Mouse (Mus musculus) liver, adult 2 months (tissue): Measurements from ENCODE around the gene Eif5a2. TPM values are rescaled to one million over a fixed set of nuclear protein-coding genes. Genes with fewer than 3 reads are reported as not detected.

Source experiments
- DNase-seq: peaks from one replicate; pipeline ENCODE4 v3.0.0-alpha.2; 2011; ENCODE audit warnings: low read depth, low spot score; ENCODE audit errors: extremely low read depth
- H3K27ac ChIP-seq: fragments of 200-500 bp; replicated peaks from 2 replicates; pipeline ENCODE4 v1.5.1; 2012; ENCODE audit warnings: low read depth, mild to moderate bottlenecking, control low read depth, inconsistent platforms, low read length; ENCODE audit not compliant: insufficient read depth
- H3K27me3 ChIP-seq: fragments of 200-500 bp; 2 replicates; pipeline ENCODE4 v1.6.1; 2012; ENCODE audit warnings: mild to moderate bottlenecking, moderate library complexity, low read length, inconsistent platforms; ENCODE audit not compliant: control insufficient read depth, insufficient read depth
- H3K36me3 ChIP-seq: fragments of 200-500 bp; 2 replicates; pipeline ENCODE4 v1.6.1; 2012; ENCODE audit warnings: low read length, inconsistent platforms; ENCODE audit not compliant: control insufficient read depth, insufficient read depth
- H3K4me1 ChIP-seq: fragments of 200-500 bp; 2 replicates; pipeline ENCODE4 v1.6.1; 2011; ENCODE audit warnings: low read length; ENCODE audit not compliant: control insufficient read depth, insufficient read depth
- H3K4me3 ChIP-seq: fragments of 200-500 bp; 2 replicates; pipeline ENCODE4 v1.5.1; 2011; ENCODE audit warnings: low read depth, mild to moderate bottlenecking, control low read depth, low read length, moderate library complexity; ENCODE audit not compliant: insufficient read depth
- H3K79me2 ChIP-seq: fragments of 200-500 bp; 2 replicates; pipeline ENCODE4 v1.6.1; 2012; ENCODE audit warnings: inconsistent platforms, mild to moderate bottlenecking, low read length, moderate library complexity; ENCODE audit not compliant: control insufficient read depth, insufficient read depth
- H3K9ac ChIP-seq: fragments of 200-500 bp; 2 replicates; pipeline ENCODE4 v1.6.1; 2012; ENCODE audit warnings: low read depth, mild to moderate bottlenecking, control low read depth, inconsistent platforms, low read length
- CTCF ChIP-seq: fragments of 200-500 bp; IDR thresholded peaks from 2 replicates; pipeline ENCODE4 v1.5.1; 2011; ENCODE audit warnings: low read depth, low read length, control low read depth
- POLR2A ChIP-seq: fragments of 200-500 bp; IDR thresholded peaks from 2 replicates; pipeline ENCODE4 v1.6.1; 2011; ENCODE audit warnings: low read length, control low read depth; ENCODE audit not compliant: insufficient read depth; ENCODE audit errors: extremely low read depth
- WGBS: fragments of 180-500 bp; shearing (Covaris S2); methylation state at CpG from one replicate; pipeline ENCODE4 v1.1.7; 2018; 5-methylcytosine and 5-hydroxymethylcytosine counted together
- polyA plus RNA-seq: library from polyadenylated mRNA; depleted of rRNA; stranded (reverse); fragments of >200 nt; gene quantifications from 2 replicates; pipeline ENCODE4 v1.2.3, GENCODE M21; 2012
- total RNA-seq: library from RNA; depleted of rRNA; stranded (reverse); fragments of >200 nt; gene quantifications from 2 replicates; pipeline ENCODE4 v1.2.3, GENCODE M21; 2014

Eif5a2 gene
- total and polyA plus RNA-seq, 2 experiments, result 0.09 to 0.46 TPM

- no peaks in the 10 kb centered on the region for H3K4me1 ChIP-seq
- WGBS, result 87% methylated on average over 7 of the region's 7 CpGs
- no peaks in the 10 kb centered on the region for H3K27me3 ChIP-seq
- DNase-seq, result no peak
- H3K36me3 ChIP-seq, result no peaks in the 10 kb centered on the region
- no peak overlapping the region for H3K4me3 ChIP-seq
- H3K9ac ChIP-seq, result no peak overlapping the region
- no peak overlapping the region for H3K27ac ChIP-seq
- TF ChIP-seq POLR2A (no peak), CTCF (no peak)
- H3K79me2 ChIP-seq, result no peaks in the 10 kb centered on the region
These were observed 5.7 kb upstream of the Eif5a2 start for GRCm38 (mm10) chr3:28775361-28775760.

DNA sequence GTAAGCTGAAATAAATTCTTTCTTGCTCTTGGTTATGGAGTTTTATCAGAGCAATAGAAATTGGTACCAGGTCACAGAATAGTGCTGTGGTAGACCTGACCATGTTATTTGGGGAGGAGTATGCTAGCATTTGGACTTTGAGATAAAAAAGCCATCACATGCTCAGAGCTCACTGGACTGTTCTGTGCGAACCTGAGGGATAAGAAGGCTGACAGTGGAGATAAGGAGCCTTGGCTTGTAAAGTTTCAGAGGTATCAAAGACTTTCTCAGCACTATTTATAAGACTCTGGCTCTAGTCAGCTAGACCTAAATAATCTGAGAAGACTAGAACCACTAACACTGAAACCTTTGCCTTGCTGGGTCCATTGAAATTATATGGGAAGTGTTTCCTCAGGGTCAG is 5.1 kb upstream of the Eif5a2 start:
- H3K4me3 ChIP-seq, result no peak overlapping the region
- DNase-seq, result no peak
- H3K79me2 ChIP-seq, result no peaks in the 10 kb centered on the region
- TF ChIP-seq CTCF (no peak), POLR2A (no peak)
- no peak overlapping the region for H3K27ac ChIP-seq
- no peaks in the 10 kb centered on the region for H3K36me3 ChIP-seq
- H3K27me3 ChIP-seq, result no peaks in the 10 kb centered on the region
- H3K4me1 ChIP-seq, result no peaks in the 10 kb centered on the region
- no peak overlapping the region for H3K9ac ChIP-seq
- WGBS, result 81% methylated on average over 1 of the region's 1 CpGs

- Histone ChIP-seq H3K27me3 (peaks cover 1% of the 10 kb centered on the region), H3K27ac (no peak overlapping the region), H3K9ac (no peak overlapping the region), H3K79me2 (no peaks in the 10 kb centered on the region), H3K36me3 (no peaks in the 10 kb centered on the region), H3K4me1 (peaks cover 2% of the 10 kb centered on the region; the same call in 1 of the 2 replicates), H3K4me3 (no peak overlapping the region)
- TF ChIP-seq POLR2A, result no peak
- TF ChIP-seq CTCF, result no peak
- 83% methylated on average over 1 of the region's 1 CpGs for WGBS
- DNase-seq, result no peak
These were observed 4.6 kb upstream of the Eif5a2 start for GRCm38 (mm10) chr3:28776491-28776890.

DNA sequence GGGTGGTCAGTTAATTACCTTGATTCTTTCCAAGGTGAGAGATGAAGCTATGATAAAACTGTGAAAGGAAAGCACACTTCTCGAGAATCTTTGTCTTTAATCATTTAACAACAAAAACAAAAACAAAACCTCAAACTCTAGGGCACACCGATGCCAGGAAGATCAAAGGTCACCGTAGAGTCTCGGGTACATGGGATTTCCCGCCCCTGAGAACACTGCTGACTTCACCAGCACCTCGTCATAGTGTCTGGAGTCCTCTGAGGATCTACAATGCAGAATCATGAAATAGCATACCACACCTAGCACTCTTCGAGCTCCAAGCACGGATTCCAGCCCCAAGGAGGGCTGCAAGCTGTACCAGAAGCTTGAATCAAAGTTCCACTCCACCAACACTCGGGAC is 565 bp upstream of the Eif5a2 start:
- no peak for DNase-seq
- no peak overlapping the region for H3K27ac ChIP-seq
- H3K4me3 ChIP-seq, result no peak overlapping the region
- H3K9ac ChIP-seq, result no peak overlapping the region
- no peaks in the 10 kb centered on the region for H3K79me2 ChIP-seq
- H3K36me3 ChIP-seq, result no peaks in the 10 kb centered on the region
- peaks cover 5% of the 10 kb centered on the region; the same call in 1 of the 2 replicates for H3K4me1 ChIP-seq
- no peak for TF ChIP-seq CTCF
- TF ChIP-seq POLR2A, result no peak
- 69% methylated on average over 9 of the region's 9 CpGs for WGBS
- H3K27me3 ChIP-seq, result peaks cover 7% of the 10 kb centered on the region

DNA sequence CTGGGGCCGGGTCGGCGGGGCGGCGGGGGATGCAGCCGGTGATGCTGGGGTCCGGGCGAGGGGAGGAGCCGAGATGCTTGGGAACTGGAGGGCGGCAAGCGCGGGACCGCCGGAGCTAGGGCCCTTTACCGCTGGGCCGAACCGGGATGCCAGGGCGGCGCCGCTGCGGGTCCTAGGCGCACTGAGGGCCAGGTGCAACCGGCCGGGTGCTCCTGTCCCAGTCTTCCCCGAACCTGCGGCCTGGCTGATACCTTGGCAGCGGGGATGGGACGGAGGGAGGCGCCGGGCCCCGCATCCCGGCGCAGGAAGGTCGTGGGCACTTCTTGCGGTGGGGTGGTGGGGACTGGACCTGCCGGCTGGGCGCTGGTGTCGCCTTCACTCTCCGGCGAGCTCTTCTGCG is 346 bp downstream of the Eif5a2 start:
- no peak for TF ChIP-seq POLR2A
- TF ChIP-seq CTCF, result no peak
- H3K27ac ChIP-seq, result no peak overlapping the region
- H3K4me3 ChIP-seq, result peak overlapping the region; percentile 66
- WGBS, result 4% methylated on average over 40 of the region's 41 CpGs
- no peak for DNase-seq
- peaks cover 5% of the 10 kb centered on the region; the same call in 1 of the 2 replicates for H3K4me1 ChIP-seq
- no peaks in the 10 kb centered on the region for H3K79me2 ChIP-seq
- no peaks in the 10 kb centered on the region for H3K36me3 ChIP-seq
- H3K9ac ChIP-seq, result peak overlapping the region; percentile 73
- peaks cover 7% of the 10 kb centered on the region for H3K27me3 ChIP-seq

- DNase-seq, result no peak
- peaks cover 7% of the 10 kb centered on the region for H3K27me3 ChIP-seq
- peak overlapping the region; percentile 73; the same call in 1 of the 2 replicates for H3K9ac ChIP-seq
- H3K79me2 ChIP-seq, result no peaks in the 10 kb centered on the region
- no peaks in the 10 kb centered on the region for H3K36me3 ChIP-seq
- TF ChIP-seq CTCF (no peak), POLR2A (no peak)
- H3K4me3 ChIP-seq, result peak overlapping the region; percentile 66; the same call in 1 of the 2 replicates
- no peak overlapping the region for H3K27ac ChIP-seq
- WGBS, result 49% methylated on average over 14 of the region's 14 CpGs
- peaks cover 5% of the 10 kb centered on the region; the same call in 1 of the 2 replicates for H3K4me1 ChIP-seq
These were observed 772 bp downstream of the Eif5a2 start for GRCm38 (mm10) chr3:28781848-28782247.
